Mouse (Mus musculus) forebrain, embryonic 16.5 days (tissue): Measurements from ENCODE around the gene Mcm2. TPM values are rescaled to one million over a fixed set of nuclear protein-coding genes. Genes with fewer than 3 reads are reported as not detected.

Experiments
- ATAC-seq: fragments of 200-750 bp; cut with Nextera tagmentation; 2 replicates; pipeline ENCODE4 v1.8.0; 2017; ENCODE audit warnings: mild to moderate bottlenecking, moderate library complexity
- H3K27ac ChIP-seq: fragments of 300-500 bp; sonication (generic); 2 replicates; pipeline ENCODE4 v1.5.1; 2014; ENCODE audit warnings: low read length, control low read depth
- H3K27me3 ChIP-seq: fragments of 300-500 bp; sonication (generic); replicated peaks from 2 replicates; pipeline ENCODE4 v1.6.1; 2014; ENCODE audit warnings: low read length; ENCODE audit not compliant: control insufficient read depth, insufficient read depth
- H3K36me3 ChIP-seq: fragments of 300-500 bp; sonication (generic); 2 replicates; pipeline ENCODE4 v1.6.1; 2014; ENCODE audit not compliant: control insufficient read depth, insufficient read depth
- H3K4me1 ChIP-seq: fragments of 300-500 bp; sonication (generic); replicated peaks from 2 replicates; pipeline ENCODE4 v1.6.1; 2014; ENCODE audit warnings: low read length; ENCODE audit not compliant: control insufficient read depth, insufficient read depth
- H3K4me2 ChIP-seq: fragments of 300-500 bp; sonication (generic); 2 replicates; pipeline ENCODE4 v1.6.1; 2014; ENCODE audit warnings: mild to moderate bottlenecking, low read length, control low read depth
- H3K4me3 ChIP-seq: fragments of 300-500 bp; sonication (generic); replicated peaks from 2 replicates; pipeline ENCODE4 v1.5.1; 2014; ENCODE audit warnings: mild to moderate bottlenecking, low read length, control low read depth
- H3K9ac ChIP-seq: fragments of 300-500 bp; sonication (generic); replicated peaks from 2 replicates; pipeline ENCODE4 v1.6.1; 2014; ENCODE audit warnings: low read depth, low read length, control low read depth
- H3K9me3 ChIP-seq: fragments of 300-500 bp; sonication (generic); 2 replicates; pipeline ENCODE4 v1.6.1; 2016; ENCODE audit warnings: low read length; ENCODE audit not compliant: control insufficient read depth
- WGBS: fragments of 180-500 bp; shearing (Covaris S2); extraction: QIAGEN DNeasy Blood & Tissue Kit; methylation state at CpG from one replicate; pipeline ENCODE4 v1.1.7; 2014; 5-methylcytosine and 5-hydroxymethylcytosine counted together
- polyA plus RNA-seq: library from polyadenylated mRNA; unstranded; fragments of >200 nt; fragmentation: Nextera tagmentation; extraction: Ambion mirVana; gene quantifications from 2 replicates; pipeline ENCODE4 v1.2.1, GENCODE M21; 2015

Gene Mcm2
- polyA plus RNA-seq, 1 experiment from 2014 or later = 60.2 TPM

- Histone ChIP-seq H3K9me3 (no peaks in the 10 kb centered on the region), H3K4me3 (peak overlapping the region; percentile 94), H3K4me1 (peaks cover 25% of the 10 kb centered on the region), H3K27ac (peak overlapping the region; percentile 62), H3K36me3 (no peaks in the 10 kb centered on the region), H3K4me2 (peak overlapping the region; percentile 100), H3K27me3 (no peaks in the 10 kb centered on the region), H3K9ac (peak overlapping the region; percentile 73)
- no peak for ATAC-seq
- 3% methylated on average over 5 of the region's 5 CpGs for WGBS
Observed at GRCm38 (mm10) chr6:88901471-88901870, 2.9 kb upstream of the Mcm2 start.

- no peak overlapping the region for H3K9ac ChIP-seq
- H3K4me2 ChIP-seq = no peak overlapping the region
- ATAC-seq = no peak
- H3K27ac ChIP-seq = no peak overlapping the region
- 95% methylated on average over 2 of the region's 2 CpGs for WGBS
- no peaks in the 10 kb centered on the region for H3K36me3 ChIP-seq
- H3K4me3 ChIP-seq = no peak overlapping the region
- no peaks in the 10 kb centered on the region for H3K9me3 ChIP-seq
- H3K4me1 ChIP-seq = peaks cover 24% of the 10 kb centered on the region
- no peaks in the 10 kb centered on the region for H3K27me3 ChIP-seq
Observed at GRCm38 (mm10) chr6:88899628-88900027, 1.0 kb upstream of the Mcm2 start.

- Histone ChIP-seq H3K27ac (no peak overlapping the region), H3K4me1 (peaks cover 24% of the 10 kb centered on the region), H3K9ac (no peak overlapping the region), H3K4me3 (no peak overlapping the region), H3K27me3 (no peaks in the 10 kb centered on the region), H3K36me3 (no peaks in the 10 kb centered on the region), H3K4me2 (peak overlapping the region; percentile 96), H3K9me3 (no peaks in the 10 kb centered on the region)
- 60% methylated on average over 4 of the region's 4 CpGs for WGBS
- ATAC-seq = no peak
Observed at GRCm38 (mm10) chr6:88899086-88899485, 506 bp upstream of the Mcm2 start.

DNA sequence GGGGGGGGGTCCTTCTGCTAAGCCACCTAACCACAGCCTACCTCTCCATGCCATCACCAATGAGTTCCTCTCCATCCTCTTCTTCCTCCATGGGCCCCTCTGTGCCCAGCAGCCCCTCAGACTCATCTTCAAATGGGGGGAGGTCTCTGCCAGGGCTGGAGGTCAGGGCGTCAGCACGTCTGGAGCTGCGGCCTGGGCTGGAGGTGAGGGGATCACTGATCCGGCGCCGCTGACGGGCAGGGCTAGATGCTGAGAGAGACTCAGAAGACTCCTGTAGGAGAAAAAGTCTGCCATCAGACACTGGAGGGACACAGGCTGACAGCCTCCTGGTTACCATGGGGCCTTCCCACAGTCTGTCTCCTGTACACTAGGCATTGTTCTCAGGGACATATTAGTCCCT lies 1.3 kb downstream of the Mcm2 start:
- Histone ChIP-seq H3K4me1 (peaks cover 12% of the 10 kb centered on the region), H3K4me3 (0 out of 2 replicates have a peak overlapping the region, but pooled peaks have one; percentile 14), H3K27ac (no peak overlapping the region), H3K27me3 (no peaks in the 10 kb centered on the region), H3K9ac (0 out of 2 replicates have a peak overlapping the region, but pooled peaks have one; percentile 1), H3K9me3 (no peaks in the 10 kb centered on the region), H3K4me2 (peak overlapping the region; percentile 39), H3K36me3 (no peaks in the 10 kb centered on the region)
- WGBS = 65% methylated on average over 7 of the region's 7 CpGs
- ATAC-seq = no peak

DNA sequence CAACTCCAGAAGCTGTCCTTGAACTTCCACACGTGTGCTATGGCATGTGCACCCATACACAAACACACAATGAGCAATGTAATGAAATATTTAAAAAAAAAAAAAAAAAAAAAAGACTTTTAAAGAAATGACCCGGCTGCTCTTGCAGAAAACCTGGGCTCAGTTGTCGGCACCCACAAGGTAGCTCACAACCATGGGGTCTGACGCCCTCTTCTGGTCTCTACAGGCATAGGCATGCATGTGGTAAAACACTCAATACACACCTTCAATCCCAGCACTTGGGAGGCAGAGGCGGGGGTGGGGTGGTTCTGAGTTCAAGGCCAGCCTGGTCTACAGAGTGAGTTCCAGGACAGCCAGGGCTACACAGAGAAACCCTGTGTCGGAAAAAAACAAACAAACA lies 2.6 kb downstream of the Mcm2 start:
- H3K4me2 ChIP-seq = no peak overlapping the region
- no peaks in the 10 kb centered on the region for H3K36me3 ChIP-seq
- no peak for ATAC-seq
- H3K27ac ChIP-seq = no peak overlapping the region
- no peak overlapping the region for H3K9ac ChIP-seq
- peaks cover 5% of the 10 kb centered on the region for H3K4me1 ChIP-seq
- 84% methylated on average over 6 of the region's 6 CpGs for WGBS
- no peak overlapping the region for H3K4me3 ChIP-seq
- H3K9me3 ChIP-seq = no peaks in the 10 kb centered on the region
- H3K27me3 ChIP-seq = no peaks in the 10 kb centered on the region

DNA sequence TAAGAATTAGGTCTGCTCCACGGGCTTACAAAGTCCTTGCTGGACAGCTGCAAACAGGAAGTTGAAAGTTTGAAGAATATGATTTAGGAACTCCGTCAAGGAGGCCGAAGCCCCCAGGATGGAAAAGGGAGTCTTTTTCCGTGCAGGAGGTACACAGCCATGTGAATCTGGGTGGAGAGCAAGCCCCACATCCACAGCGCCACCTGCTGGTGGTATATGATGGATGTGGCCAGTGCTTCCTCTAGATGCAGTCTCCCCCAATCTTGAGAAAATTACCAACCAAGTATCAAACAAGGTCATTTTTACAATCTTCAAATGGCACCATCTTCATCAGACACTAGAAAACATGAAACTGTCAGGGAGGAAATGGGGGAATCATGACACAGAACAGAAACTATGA lies 5.0 kb downstream of the Mcm2 start:
- Histone ChIP-seq H3K27ac (no peak overlapping the region), H3K27me3 (no peaks in the 10 kb centered on the region), H3K9ac (no peak overlapping the region), H3K4me2 (no peak overlapping the region), H3K4me3 (no peak overlapping the region), H3K36me3 (no peaks in the 10 kb centered on the region), H3K9me3 (no peaks in the 10 kb centered on the region), H3K4me1 (peaks cover 5% of the 10 kb centered on the region)
- 62% methylated on average over 5 of the region's 5 CpGs for WGBS
- ATAC-seq = no peak

DNA sequence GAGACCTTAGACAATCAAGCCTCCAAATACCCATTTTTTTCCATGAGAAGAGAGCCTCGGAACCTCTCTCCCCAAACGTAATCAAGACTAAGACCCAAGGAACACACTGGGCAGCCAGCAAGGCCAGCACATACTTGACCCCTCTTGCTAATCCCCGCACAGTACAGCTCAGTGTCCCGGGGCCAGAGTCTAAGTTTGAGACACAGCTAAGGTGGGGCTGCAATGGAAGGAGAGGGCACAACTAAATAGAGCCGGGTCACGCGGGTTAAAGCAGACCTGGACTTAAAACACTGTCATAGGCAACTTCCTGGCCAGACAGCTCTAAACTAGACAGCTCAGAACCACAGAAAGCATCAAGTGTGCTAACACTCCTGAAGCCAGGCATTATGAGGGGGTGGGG lies 7.7 kb downstream of the Mcm2 start:
- H3K27ac ChIP-seq = no peak overlapping the region
- no peaks in the 10 kb centered on the region; the same call in 1 of the 2 replicates for H3K36me3 ChIP-seq
- no peak for ATAC-seq
- H3K4me1 ChIP-seq = 0 out of 2 replicates have a peak, but pooled peaks cover 2% of the 10 kb centered on the region
- 88% methylated on average over 7 of the region's 7 CpGs for WGBS
- H3K4me3 ChIP-seq = no peak overlapping the region
- H3K4me2 ChIP-seq = no peak overlapping the region
- H3K9ac ChIP-seq = no peak overlapping the region
- H3K9me3 ChIP-seq = no peaks in the 10 kb centered on the region
- H3K27me3 ChIP-seq = no peaks in the 10 kb centered on the region

- H3K9ac ChIP-seq = no peak overlapping the region
- no peak for ATAC-seq
- 94% methylated on average over 13 of the region's 13 CpGs for WGBS
- no peaks in the 10 kb centered on the region for H3K9me3 ChIP-seq
- H3K27ac ChIP-seq = no peak overlapping the region
- H3K4me2 ChIP-seq = no peak overlapping the region
- no peaks in the 10 kb centered on the region; the same call in 1 of the 2 replicates for H3K36me3 ChIP-seq
- H3K4me3 ChIP-seq = no peak overlapping the region
- 0 out of 2 replicates have a peak, but pooled peaks cover 2% of the 10 kb centered on the region for H3K4me1 ChIP-seq
- H3K27me3 ChIP-seq = no peaks in the 10 kb centered on the region
Observed at GRCm38 (mm10) chr6:88889410-88890042, 9.1 kb downstream of the Mcm2 start.

GRCm38 (mm10) chr6:88886417-88886967 lies 12.1 kb downstream of the Mcm2 start:
- 71% methylated on average over 2 of the region's 2 CpGs for WGBS
- no peak overlapping the region for H3K4me2 ChIP-seq
- H3K27me3 ChIP-seq = no peaks in the 10 kb centered on the region
- H3K36me3 ChIP-seq = no peaks in the 10 kb centered on the region; the same call in 1 of the 2 replicates
- no peak for ATAC-seq
- H3K27ac ChIP-seq = no peak overlapping the region
- H3K4me1 ChIP-seq = 0 out of 2 replicates have a peak, but pooled peaks cover 2% of the 10 kb centered on the region
- no peak overlapping the region for H3K9ac ChIP-seq
- no peak overlapping the region for H3K4me3 ChIP-seq
- no peaks in the 10 kb centered on the region for H3K9me3 ChIP-seq
